Mouse (Mus musculus): ENCODE results near the gene Cfc1.
"Not testable (repeated sequence)": the region's sequence is repeated elsewhere in the genome, so short reads cannot be mapped to it uniquely, and the experiment has no call there.

Gene Cfc1

DNA sequence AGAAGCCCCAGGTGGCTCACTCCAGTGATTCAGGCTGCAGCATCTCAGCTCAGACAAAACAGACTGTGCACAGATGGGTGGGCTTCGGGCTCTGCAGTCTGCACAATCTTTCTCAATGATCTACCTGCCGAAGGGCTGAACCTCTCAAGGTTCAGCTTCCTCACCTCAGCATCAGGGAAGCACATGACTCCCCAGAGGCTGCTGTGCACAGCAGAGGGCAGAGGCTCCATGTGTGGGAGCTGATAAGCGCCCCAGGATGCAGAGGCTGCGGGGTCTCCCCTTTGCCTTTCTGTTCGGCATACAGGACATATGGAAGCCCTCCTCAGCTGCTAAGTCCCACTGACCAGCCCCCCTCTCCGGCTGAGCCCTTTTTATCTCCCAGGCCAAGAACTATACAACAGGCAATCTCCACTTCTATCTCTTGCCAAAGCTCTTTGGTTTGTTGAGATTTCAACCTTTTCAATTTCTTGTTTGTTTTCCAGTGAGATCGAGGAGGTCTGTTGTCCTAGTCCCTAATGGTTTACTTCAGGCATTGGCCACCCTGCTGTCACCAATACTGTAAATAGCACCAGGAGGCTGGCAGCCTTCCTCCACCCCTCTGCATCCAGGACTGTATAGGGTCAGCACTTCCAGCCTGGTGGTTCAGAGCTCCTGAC is at the start of gene Cfc1:
Gene Cfc1, plus strand, starts transcription at position 606 of the 656 bp plus-strand sequence.
- ATAC-seq (ENCODE audit: low TSS enrichment), result not testable (repeated sequence)

- no peak for ATAC-seq (ENCODE audit: low TSS enrichment)
Measured at GRCm38 (mm10) chr1:34487383-34487782, 48.1 kb upstream of the Cfc1 start.

- ATAC-seq (ENCODE audit: low TSS enrichment), result no peak
Measured at GRCm38 (mm10) chr1:34489852-34490541, 45.5 kb upstream of the Cfc1 start.

- ATAC-seq (ENCODE audit: low TSS enrichment), result no peak
Measured at GRCm38 (mm10) chr1:34491480-34491879, 44.0 kb upstream of the Cfc1 start.

DNA sequence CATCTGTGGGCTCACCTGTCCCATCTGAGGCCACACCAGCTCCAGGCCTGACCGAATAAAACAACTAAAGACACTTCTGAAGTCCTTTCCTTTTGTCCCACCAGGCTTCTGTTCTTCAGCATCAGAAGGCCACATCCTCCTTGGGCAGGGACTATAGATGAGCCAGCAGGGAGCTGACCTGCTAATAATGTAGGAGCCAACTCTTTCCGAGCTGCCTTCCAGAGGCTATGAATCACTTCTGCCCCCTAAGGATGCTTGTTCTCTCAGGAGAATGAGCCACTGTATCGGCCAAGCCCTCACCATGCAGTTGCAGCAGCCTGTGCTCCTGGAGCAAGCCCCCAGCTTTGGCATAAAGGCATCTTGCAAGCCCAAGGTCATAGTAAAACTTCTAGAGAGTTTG is 32.5 kb upstream of the Cfc1 start:
- ATAC-seq (ENCODE audit: low TSS enrichment), result no peak

GRCm38 (mm10) chr1:34505307-34505706 is 30.1 kb upstream of the Cfc1 start:
- ATAC-seq (ENCODE audit: low TSS enrichment), result no peak

- ATAC-seq (ENCODE audit: low TSS enrichment), result no peak
Measured at GRCm38 (mm10) chr1:34505970-34506551, 29.4 kb upstream of the Cfc1 start.

DNA sequence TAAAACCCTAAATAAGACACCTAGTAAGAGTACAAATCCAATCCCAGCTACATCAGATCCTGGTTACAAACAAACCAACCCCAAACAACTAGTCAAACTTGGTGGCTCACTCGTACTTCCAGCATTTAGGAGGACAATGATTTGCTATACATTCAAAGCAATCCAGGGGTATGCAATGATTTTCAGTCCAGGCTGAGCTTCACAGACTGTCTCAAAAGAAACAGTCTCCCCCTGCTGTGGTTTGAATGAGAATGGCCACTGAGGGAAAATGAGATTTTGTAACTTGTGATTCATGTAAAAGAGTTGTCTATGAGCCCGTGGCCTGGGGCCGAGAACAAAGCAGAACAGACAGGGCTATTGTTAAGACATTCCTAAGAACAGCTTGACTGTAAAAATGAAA is 27.5 kb upstream of the Cfc1 start:
- no peak for ATAC-seq (ENCODE audit: low TSS enrichment)

DNA sequence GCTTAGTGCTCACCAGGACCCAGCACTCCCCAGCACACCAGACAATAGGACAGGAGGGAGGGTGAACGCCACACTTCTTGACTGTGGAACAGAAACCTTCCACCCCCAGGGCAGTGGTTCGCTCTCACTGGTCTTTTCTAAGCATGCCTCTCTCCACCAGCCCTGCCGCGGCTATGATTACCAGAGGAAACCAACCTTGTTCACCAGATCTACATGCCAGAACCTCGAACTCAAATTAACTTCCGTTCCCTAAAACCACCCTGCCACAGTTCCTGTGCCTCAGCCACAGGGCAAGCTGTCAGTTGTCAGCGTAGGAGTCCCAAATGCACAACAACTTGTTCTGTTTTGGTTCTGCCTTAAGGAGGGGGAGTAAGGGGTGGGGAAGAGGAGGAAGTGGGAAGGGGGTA is 24.9 kb upstream of the Cfc1 start:
- ATAC-seq (ENCODE audit: low TSS enrichment), result no peak

DNA sequence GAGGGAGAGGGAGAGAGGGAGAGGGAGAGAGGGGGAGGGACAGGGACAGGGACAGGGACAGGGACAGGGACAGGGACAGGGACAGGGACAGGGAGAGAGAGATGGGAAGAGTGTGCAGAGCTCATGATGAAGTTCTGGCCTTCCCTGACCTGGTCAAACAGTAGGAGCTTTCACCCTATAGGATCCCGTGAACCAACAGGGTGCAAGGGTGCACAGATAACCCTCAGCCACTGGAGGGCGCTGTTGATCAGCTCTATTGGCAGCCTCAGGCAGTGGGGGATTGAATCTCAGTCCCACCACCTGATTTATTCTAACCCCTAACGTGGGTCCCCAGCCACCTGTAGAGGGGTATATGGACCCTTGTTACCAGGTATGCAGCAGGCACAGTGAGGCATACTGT is 24.4 kb upstream of the Cfc1 start:
- peak; percentile 50; the same call in 1 of the 2 replicates for ATAC-seq (ENCODE audit: low TSS enrichment)

DNA sequence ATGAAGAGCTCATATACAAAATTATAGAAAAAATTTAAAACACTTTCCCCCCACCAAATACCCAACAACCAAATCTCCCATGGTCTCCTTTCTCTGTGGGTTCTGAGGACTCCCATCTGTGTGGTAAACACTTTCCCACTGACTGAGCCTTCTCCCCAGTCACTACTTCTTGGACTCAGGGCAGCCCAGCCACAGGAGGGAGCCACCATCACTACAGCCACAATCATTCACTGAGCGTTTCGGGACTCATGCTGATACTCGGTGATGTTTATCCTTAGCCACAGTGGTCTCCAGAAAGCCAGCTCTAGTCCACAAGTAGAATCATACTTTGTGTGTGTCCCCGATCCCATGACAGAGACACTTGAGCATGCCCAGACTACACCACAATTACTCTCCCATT is 22.4 kb upstream of the Cfc1 start:
- no peak for ATAC-seq (ENCODE audit: low TSS enrichment)

- no peak for ATAC-seq (ENCODE audit: low TSS enrichment)
Measured at GRCm38 (mm10) chr1:34516595-34516994, 18.9 kb upstream of the Cfc1 start.

GRCm38 (mm10) chr1:34517297-34517696 is 18.2 kb upstream of the Cfc1 start:
- ATAC-seq (ENCODE audit: low TSS enrichment), result not testable (repeated sequence)

GRCm38 (mm10) chr1:34517797-34518196 is 17.7 kb upstream of the Cfc1 start:
- ATAC-seq (ENCODE audit: low TSS enrichment), result not testable (repeated sequence)

- no peak for ATAC-seq (ENCODE audit: low TSS enrichment)
Measured at GRCm38 (mm10) chr1:34518259-34518658, 17.2 kb upstream of the Cfc1 start.

DNA sequence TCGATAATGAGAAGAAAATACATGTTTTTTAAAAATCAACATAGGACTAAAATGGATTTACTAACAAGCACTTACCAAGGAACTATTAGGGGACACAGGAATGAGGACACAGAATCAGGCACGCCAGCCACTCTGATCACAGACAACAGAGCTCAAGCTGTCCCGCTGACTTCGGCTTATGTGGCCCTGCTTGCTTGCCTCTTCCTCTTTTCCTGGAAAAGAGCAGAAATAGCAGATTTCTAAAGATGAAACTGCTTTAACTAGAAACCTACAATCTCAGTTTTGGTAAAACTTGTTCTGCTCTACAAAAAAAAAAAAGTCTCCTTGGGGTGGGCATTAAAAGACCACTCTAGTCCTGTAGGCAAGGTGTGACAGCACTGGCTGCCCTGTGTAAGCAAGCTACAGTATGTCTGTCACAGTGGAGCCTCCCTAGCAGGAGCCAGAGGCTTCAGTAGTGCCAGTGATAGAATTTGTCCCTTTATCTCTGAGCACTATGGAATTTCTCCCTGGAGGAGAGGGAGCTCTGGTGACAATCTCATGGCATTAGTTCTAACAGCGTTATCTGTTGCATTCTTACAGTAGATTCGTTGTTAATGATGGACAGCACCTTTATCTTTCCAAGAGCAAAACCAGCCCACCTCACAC is 13.1 kb upstream of the Cfc1 start:
- no peak for ATAC-seq (ENCODE audit: low TSS enrichment)

DNA sequence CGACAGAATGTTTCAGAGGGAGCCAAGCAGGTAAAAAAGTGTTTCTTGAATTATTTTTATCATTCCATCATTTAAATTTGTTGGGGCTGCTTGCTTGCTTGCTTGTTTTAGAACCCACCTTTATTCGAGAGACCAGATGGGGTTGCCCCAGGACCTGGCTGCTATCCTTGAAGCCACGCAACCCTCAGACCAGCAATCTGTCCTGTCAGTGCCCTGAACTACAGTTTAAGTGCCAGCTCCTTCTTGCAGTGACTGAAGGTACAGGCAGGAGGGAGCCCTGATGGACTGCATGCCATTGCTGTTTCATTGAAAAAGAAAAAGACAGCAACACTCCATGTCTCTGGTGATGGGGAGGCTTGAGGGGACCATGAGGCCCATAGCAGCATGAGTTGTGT is 12.6 kb upstream of the Cfc1 start:
- ATAC-seq (ENCODE audit: low TSS enrichment), result no peak

DNA sequence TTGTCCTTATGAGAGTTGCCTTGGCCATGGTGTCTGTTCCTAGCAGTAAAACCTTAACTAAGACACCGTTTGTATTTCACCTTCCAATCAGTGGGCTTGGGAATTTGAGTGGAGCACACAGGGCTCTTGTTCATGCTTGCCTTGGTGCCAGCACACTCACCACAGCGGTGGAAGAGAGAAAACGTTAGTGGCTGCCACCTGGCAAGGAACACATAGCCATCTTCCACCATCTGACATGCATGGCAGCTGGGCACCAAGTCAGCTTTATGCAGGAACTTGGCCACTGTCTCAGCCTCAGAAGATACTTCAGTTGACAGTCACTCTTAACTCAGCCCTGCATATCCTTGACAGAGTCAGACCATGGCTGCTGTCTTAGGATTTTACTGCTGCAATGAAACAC is 11.8 kb upstream of the Cfc1 start:
- ATAC-seq (ENCODE audit: low TSS enrichment), result no peak

DNA sequence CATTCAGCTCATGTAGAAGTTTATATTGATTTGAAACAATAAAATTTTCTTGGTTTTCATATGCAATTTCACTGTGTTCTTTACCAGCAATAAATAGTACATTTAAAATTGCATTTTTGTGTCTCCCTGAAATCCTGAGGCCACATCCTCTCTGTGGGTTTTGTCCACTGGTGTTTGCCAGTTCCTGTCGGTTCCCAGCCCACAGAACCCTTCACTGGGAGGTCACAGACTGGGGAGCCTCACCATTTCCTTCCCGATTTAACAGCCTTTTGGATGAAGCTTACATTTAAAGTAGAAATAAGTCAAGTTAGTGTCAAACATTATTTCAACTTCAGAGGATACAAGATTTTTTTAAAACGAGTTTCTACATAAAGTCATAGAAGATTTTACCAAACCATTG is 874 bp upstream of the Cfc1 start:
- not testable (repeated sequence) for ATAC-seq (ENCODE audit: low TSS enrichment)

DNA sequence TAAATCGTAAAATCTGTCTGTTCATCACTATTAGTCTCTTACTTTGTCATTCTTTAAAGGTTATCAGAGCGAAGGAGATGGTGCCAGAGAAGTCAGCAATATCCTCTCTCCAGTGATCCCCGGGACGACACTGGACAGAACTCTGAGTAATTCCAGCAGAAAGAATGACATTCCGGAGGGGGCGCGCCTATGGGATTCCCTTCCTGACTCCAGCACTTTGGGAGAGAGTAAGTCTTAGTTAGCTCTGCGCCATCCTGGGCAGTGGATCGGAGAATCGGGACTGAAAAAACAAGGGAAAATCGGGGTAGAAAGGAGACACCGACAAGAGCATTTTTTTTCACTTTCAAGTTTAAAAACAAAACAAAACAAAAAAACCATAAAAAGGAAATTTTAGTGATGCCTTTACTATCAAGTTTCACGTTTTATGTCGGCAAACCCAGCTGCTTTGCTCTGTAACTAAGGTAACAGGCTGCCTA is 881 bp downstream of the Cfc1 start:
- no peak for ATAC-seq (ENCODE audit: low TSS enrichment)

DNA sequence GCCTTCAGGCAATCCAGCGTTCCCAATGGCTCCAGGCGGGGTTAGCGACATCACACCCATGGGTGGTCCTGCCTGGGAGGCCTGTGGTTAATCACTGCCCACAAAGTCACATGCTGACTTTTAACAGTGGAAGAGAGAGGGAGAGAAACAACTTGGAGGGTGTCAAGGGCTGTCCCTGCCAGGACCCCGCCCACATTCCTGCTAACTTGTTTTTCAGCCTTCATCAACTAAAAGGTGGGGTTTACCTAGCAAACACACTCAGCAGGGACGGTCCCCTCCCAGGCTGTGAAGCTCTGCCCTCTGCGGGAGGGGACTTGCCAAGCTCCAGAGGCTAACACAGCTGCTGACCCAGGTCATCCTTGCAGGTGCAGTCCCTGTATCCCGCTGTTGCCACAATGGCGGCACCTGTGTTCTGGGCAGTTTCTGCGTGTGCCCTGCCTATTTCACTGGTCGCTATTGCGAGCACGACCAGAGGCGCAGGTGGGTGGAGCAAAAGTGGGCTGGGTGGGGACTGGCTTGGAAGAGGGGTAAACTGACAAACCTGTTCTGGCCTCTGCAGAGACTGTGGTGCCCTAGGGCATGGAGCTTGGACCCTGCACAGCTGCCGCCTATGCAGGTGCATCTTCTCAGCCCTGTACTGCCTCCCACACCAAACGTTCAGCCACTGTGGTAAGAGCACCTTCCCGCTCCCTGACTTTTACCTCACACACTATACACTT is 1.5 kb downstream of the Cfc1 start:
- no peak for ATAC-seq (ENCODE audit: low TSS enrichment)

DNA sequence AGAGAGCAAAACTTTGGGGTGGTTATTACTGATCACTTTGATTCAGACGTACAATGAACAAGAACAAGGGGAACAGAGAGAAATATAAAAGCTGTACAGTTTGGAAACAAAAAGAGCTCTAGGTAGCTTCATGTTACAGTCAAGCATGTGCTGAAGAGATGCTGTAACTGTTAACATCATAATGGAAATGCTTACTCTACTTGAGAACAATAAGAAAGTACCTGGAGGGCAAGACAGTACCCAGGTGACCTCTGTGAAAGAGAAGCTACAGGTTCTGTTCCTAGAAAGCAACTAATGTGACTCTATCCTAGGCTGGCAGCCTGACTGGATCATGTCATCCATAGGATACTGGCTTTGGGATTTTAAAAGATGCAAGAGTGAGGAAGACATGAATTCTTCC is 11.6 kb downstream of the Cfc1 start:
- no peak for ATAC-seq (ENCODE audit: low TSS enrichment)

Measured in frontal cortex, adult (tissue).